Mouse (Mus musculus) heart, postnatal 25 days (tissue): ENCODE results near the gene Pdzk1ip1. TPM values are rescaled to one million over a fixed set of nuclear protein-coding genes. Genes with fewer than 3 reads are reported as not detected.

Source experiments
- DNase-seq: peaks from one replicate; pipeline ENCODE4 v3.0.0; 2022; ENCODE audit warnings: low spot score
- intact Hi-C: fragments of 180-260 bp; cut with DNase I; formaldehyde crosslinking; loops from one replicate; pipeline ENCODE4 v1.15.1; 2025
- total RNA-seq, 2 experiments: library from RNA; stranded (reverse); gene quantifications; 2 replicates each; pipeline ENCODE4 v1.2.3; 2021

Gene Pdzk1ip1
- total RNA-seq, 2 experiments from 2014 or later = 1.0 TPM; not detected in 1

- intact Hi-C loops = no loop called here
These were observed 15.0 kb downstream of the Pdzk1ip1 start for GRCm38 (mm10) chr4:115103510-115103909.

DNA sequence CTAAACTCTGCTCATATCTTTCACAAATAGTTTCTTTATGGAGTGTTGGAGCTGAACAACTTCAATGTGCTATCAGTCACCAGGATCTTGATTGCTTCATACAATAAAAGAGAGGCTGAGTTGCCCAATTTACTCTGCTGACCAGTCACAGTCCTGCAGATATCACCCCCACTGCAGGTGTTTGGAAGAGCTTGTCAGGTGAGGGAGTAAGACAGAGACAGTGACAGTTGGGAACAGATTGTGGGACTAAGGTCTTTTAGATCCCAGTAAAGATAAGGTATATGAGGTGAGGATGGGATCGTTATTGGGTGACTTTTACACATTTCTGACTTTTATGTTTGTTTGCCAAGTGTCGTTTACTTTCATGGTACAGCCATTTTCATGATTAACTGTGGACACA is 22.7 kb downstream of the Pdzk1ip1 start:
- no peak for DNase-seq
- intact Hi-C loops = no loop called here

More at GRCm38 (mm10) chr4:115103510-115103909, 15.0 kb downstream of the Pdzk1ip1 start:
- DNase-seq = no peak

- DNase-seq = no peak
- intact Hi-C loops = no loop called here
These were observed 24.8 kb downstream of the Pdzk1ip1 start for GRCm38 (mm10) chr4:115113266-115113665.

DNA sequence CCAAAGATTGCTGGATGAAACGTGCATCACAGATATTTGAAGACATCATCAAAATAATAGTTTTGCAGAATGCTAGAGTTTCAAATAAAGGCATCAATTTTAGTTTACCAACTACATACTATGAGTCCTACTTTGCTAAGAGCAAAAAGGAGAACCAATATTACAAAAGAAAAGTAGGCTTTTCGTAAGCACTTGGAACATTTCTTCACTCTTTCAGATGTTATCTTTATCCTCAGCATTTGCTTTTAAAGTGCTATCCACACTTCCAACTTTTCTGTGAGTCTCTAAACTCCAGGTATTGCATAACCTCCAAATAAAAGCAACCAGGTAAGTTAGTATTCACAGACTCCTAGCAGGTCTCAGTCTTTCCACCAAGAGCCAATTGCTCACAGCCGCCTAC is 31.1 kb downstream of the Pdzk1ip1 start:
- intact Hi-C loops = no loop called here
- no peak for DNase-seq

GRCm38 (mm10) chr4:115121162-115121561 is 32.7 kb downstream of the Pdzk1ip1 start:
- DNase-seq = no peak
- intact Hi-C loops = no loop called here

DNA sequence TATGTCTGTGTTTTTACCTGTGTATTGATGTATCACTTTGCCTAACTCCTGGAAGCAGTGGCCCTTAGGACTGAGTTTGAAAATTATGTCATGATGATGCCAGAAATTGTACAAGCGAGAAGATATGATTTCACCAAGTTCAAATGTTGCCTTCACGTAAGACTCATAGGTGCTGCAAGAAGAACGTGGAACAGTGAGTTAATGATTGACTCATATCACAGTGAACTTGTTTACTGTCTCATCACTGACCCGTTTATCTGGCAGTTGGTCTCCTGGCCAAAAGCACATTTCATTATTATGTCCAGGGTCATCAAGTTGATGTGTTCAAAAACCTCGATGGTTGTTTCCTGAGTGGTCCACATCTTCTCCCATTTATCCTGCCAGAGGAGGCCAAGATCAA is 33.1 kb downstream of the Pdzk1ip1 start:
- intact Hi-C loops = no loop called here
- no peak for DNase-seq

DNA sequence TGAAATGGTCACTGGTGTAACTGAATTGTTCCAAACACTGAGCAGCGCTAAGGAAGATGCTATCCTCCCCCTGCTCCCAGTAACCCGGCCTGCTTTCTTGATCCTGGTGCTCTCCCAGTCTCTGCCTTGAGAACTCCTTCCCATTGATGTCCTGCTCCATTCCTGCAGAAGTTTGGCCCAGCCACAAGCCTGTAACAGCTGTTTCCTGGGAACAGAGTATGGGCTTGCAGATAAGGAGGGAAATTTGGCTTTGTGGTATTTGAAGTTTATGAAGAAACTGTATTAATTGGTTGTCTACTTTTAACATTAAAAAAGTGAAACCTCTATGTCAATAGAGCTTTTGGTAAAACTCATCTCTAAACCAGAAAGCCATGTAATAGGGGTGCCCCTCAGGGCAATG is 35.0 kb downstream of the Pdzk1ip1 start:
- intact Hi-C loops = no loop called here
- DNase-seq = no peak

- intact Hi-C loops = no loop called here
- DNase-seq = no peak
These were observed 36.2 kb downstream of the Pdzk1ip1 start for GRCm38 (mm10) chr4:115124713-115125112.

DNA sequence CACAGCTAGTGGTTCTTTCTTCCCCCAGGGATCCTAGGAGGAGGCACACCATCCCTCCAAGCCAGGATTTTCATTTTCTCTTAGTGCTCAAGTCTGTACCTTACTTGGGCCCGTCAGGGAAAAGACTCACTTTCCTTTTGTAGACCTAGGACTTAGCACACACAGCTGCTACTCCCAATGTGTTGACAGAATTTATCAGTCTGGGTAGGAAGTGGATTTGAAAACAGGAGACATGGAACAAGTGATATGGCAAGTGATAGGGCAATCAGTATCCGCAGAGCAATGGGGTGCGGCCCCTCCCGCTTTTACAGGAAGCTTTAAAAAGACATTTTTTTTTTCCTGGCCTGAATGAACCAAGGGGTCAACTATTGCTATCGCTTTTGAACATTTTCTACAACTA is 44.6 kb downstream of the Pdzk1ip1 start:
- intact Hi-C loops = no loop called here
- DNase-seq = no peak

- intact Hi-C loops = no loop called here
- DNase-seq = no peak
These were observed 45.2 kb downstream of the Pdzk1ip1 start, which contains the start of gene Cyp4x1 for GRCm38 (mm10) chr4:115133621-115134295. Cyp4x1 (minus strand) TSS chr4:115134281.

GRCm38 (mm10) chr4:115134296-115134630 is 45.8 kb downstream of the Pdzk1ip1 start:
- no peak for DNase-seq
- intact Hi-C loops = no loop called here

Other genes with a start within 250 kb of the Pdzk1ip1 start
- under 1 TPM; 0.17 to 0.44 TPM for gene Foxd2, start 179.8 kb upstream of the Pdzk1ip1 start, total RNA-seq
- not detected for gene Foxe3, start 162.7 kb upstream of the Pdzk1ip1 start, total RNA-seq
- gene Cmpk1, start 101.5 kb upstream of the Pdzk1ip1 start, total RNA-seq = 10 to 100 TPM; 34.2 to 39.8 TPM
- under 1 TPM; 0.16 to 0.22 TPM for gene Stil, start 88.5 kb upstream of the Pdzk1ip1 start, total RNA-seq
- 1 to 10 TPM; 3.7 to 4.0 TPM for gene Tal1, start 32.3 kb upstream of the Pdzk1ip1 start, total RNA-seq
- gene Cyp4x1, start 45.6 kb downstream of the Pdzk1ip1 start, total RNA-seq = not detected
- gene Cyp4a29, start 153.4 kb downstream of the Pdzk1ip1 start, total RNA-seq = not detected
- not detected for gene Cyp4a12a, start 210.3 kb downstream of the Pdzk1ip1 start, total RNA-seq